In the genomic region with DNA sequence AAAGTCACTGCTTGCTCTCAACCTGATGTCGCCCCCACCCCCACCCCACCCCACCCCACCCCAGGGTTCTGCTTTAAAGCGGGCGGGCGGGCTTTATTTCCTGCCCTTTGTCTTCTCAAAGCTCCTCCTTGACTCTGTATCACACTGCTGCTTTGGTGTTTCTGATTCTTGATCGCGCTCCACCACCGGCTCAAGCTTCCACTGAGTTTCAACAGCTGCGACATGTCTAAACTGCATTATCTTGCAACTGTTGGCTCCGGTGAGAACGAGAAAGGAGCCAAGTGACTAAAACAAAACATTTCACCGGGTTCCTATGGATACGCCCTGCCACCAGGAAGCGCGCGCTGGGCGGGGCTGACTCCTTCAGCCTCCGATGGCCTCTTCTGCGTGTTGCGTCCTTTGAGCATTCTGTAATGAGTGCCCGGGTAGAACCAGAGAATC, we compare ENCODE assay signal across 8 mouse cellular contexts. TPM values are rescaled to one million over a fixed set of nuclear protein-coding genes. Genes with fewer than 3 reads are reported as not detected.
DNase-seq lines count a peak whose midpoint lies in the region; ATAC-seq and TF ChIP-seq lines count a peak whose summit lies in the region.

No protein-coding gene starts in this region.

- TF ChIP-seq CTCF in bone marrow macrophage, adult 2 months (IDR thresholded peaks at IDR 0.05; ENCODE audit: low read depth, low read length): no peak
- no peak for TF ChIP-seq CTCF in lung, adult 2 months (IDR thresholded peaks at IDR 0.05; ENCODE audit: insufficient read depth, low read length)

- H3K27me3 ChIP-seq in embryonic facial prominence, embryonic 14.5 days (replicated peaks; ENCODE audit: control insufficient read depth, insufficient read depth, low read length): no peaks in the 10 kb centered on the region
- no peaks in the 10 kb centered on the region for H3K27me3 ChIP-seq in heart, embryonic 11.5 days (ENCODE audit: control insufficient read depth, insufficient read depth, low read length)
- no peaks in the 10 kb centered on the region for H3K27me3 ChIP-seq in neural tube, embryonic 12.5 days (replicated peaks)

- peak overlapping the region; percentile 72 for H3K4me3 ChIP-seq in bone marrow macrophage, adult 2 months (ENCODE audit: insufficient read depth, low read length)
- peak overlapping the region; percentile 51 for H3K4me3 ChIP-seq in embryonic facial prominence, embryonic 14.5 days (ENCODE audit: low read depth, low read length)
- H3K4me3 ChIP-seq in heart, embryonic 11.5 days (ENCODE audit: low read depth, low read length): peak overlapping the region; percentile 61
- H3K4me3 ChIP-seq in lung, adult 2 months (replicated peaks; ENCODE audit: extremely low read depth, low read depth, low read length): peak overlapping the region; percentile 80
- peak overlapping the region; percentile 46 for H3K4me3 ChIP-seq in neural tube, embryonic 12.5 days

- WGBS in embryonic facial prominence, embryonic 14.5 days: 1% methylated on average over 20 of the region's 20 CpGs
- WGBS in heart, embryonic 11.5 days (ENCODE audit: insufficient replicate concordance): under 1% methylated on average over 20 of the region's 20 CpGs
- 0% methylated on average over 20 of the region's 20 CpGs for WGBS in lung, adult 2 months
- WGBS in neural tube, embryonic 12.5 days: under 1% methylated on average over 20 of the region's 20 CpGs

- H3K36me3 ChIP-seq in embryonic facial prominence, embryonic 14.5 days (ENCODE audit: control insufficient read depth, insufficient read depth, low read length): no peaks in the 10 kb centered on the region
- H3K36me3 ChIP-seq in heart, embryonic 11.5 days (ENCODE audit: control insufficient read depth, insufficient read depth, low read length): no peaks in the 10 kb centered on the region
- no peaks in the 10 kb centered on the region for H3K36me3 ChIP-seq in neural tube, embryonic 12.5 days

- peak overlapping the region; percentile 67 for H3K9ac ChIP-seq in embryonic facial prominence, embryonic 14.5 days (ENCODE audit: low read depth, low read length)
- H3K9ac ChIP-seq in heart, embryonic 11.5 days (ENCODE audit: low read depth, low read length): peak overlapping the region; percentile 74
- peak overlapping the region; percentile 55 for H3K9ac ChIP-seq in neural tube, embryonic 12.5 days

- no peak for TF ChIP-seq POLR2A in bone marrow macrophage, adult 2 months (IDR thresholded peaks at IDR 0.05; ENCODE audit: borderline replicate concordance, low read depth, low read length)
- TF ChIP-seq POLR2A in lung, adult 2 months (IDR thresholded peaks at IDR 0.05; ENCODE audit: borderline replicate concordance, extremely low read depth, low read depth, low read length): no peak

- DNase-seq in ES-CJ7 (ENCODE audit: low read depth, low spot score): peak; percentile 74
- DNase-seq in embryonic facial prominence, embryonic 14.5 days (ENCODE audit: low spot score): peak; percentile 78
- DNase-seq in kidney, adult 8-10 months: peak; percentile 30 to 45
- DNase-seq in lung, adult 2 months: peak; percentile 65
- DNase-seq in thymus, postnatal 14 days: peak; percentile 70

- H3K27ac ChIP-seq in bone marrow macrophage, adult 2 months (ENCODE audit: insufficient read depth, low read depth, low read length): no peak overlapping the region
- peak overlapping the region; percentile 76 for H3K27ac ChIP-seq in embryonic facial prominence, embryonic 14.5 days (replicated peaks; ENCODE audit: low read depth, low read length)
- peak overlapping the region; percentile 77 for H3K27ac ChIP-seq in heart, embryonic 11.5 days (ENCODE audit: low read depth, low read length)
- peak overlapping the region; percentile 27; the same call in 1 of the 2 replicates for H3K27ac ChIP-seq in neural tube, embryonic 12.5 days

- no peaks in the 10 kb centered on the region for H3K9me3 ChIP-seq in embryonic facial prominence, embryonic 14.5 days (ENCODE audit: control insufficient read depth, low read length)
- no peaks in the 10 kb centered on the region for H3K9me3 ChIP-seq in heart, embryonic 11.5 days (replicated peaks; ENCODE audit: control insufficient read depth, low read length)
- H3K9me3 ChIP-seq in neural tube, embryonic 12.5 days: no peaks in the 10 kb centered on the region

- H3K4me1 ChIP-seq in bone marrow macrophage, adult 2 months (ENCODE audit: control insufficient read depth, insufficient read depth, low read length): peaks cover 4% of the 10 kb centered on the region; the same call in 1 of the 2 replicates
- H3K4me1 ChIP-seq in embryonic facial prominence, embryonic 14.5 days (ENCODE audit: control insufficient read depth, insufficient read depth, low read length): no peaks in the 10 kb centered on the region
- no peaks in the 10 kb centered on the region for H3K4me1 ChIP-seq in heart, embryonic 11.5 days (ENCODE audit: control insufficient read depth, insufficient read depth, low read length)
- no peaks in the 10 kb centered on the region for H3K4me1 ChIP-seq in lung, adult 2 months (ENCODE audit: control insufficient read depth, insufficient read depth, low read length)
- no peaks in the 10 kb centered on the region for H3K4me1 ChIP-seq in neural tube, embryonic 12.5 days

- H3K4me2 ChIP-seq in embryonic facial prominence, embryonic 14.5 days (ENCODE audit: low read depth, low read length): peak overlapping the region; percentile 69
- peak overlapping the region; percentile 82 for H3K4me2 ChIP-seq in heart, embryonic 11.5 days
- H3K4me2 ChIP-seq in neural tube, embryonic 12.5 days (replicated peaks): peak overlapping the region; percentile 73

- peak; percentile 90 for ATAC-seq in embryonic facial prominence, embryonic 14.5 days (ENCODE audit: low read depth)
- peak; percentile 83 for ATAC-seq in heart, embryonic 11.5 days (replicated peaks; ENCODE audit: insufficient number of reproducible peaks, low FRiP score, low TSS enrichment)
- peak; percentile 87 for ATAC-seq in neural tube, embryonic 12.5 days (ENCODE audit: low FRiP score, low read depth)

RNA-seq across cellular contexts. Expression of gene Gpr180, which starts 43.2 kb away (rescaled TPM):
- 11.2 and 11.3 TPM in 2 replicates for polyA plus RNA-seq in bone marrow macrophage, adult 2 months (2012; ENCODE audit: insufficient read depth, insufficient read length, missing spikeins)
- 91.1 and 92.9 TPM in 2 replicates for polyA plus RNA-seq in embryonic facial prominence, embryonic 14.5 days (2014; fragmentation: Nextera tagmentation; extraction: Ambion mirVana)
- polyA plus RNA-seq in heart, embryonic 11.5 days (2014; fragmentation: Nextera tagmentation; extraction: Ambion mirVana): 37.5 and 44.1 TPM in 2 replicates
- 25.1 and 26.1 TPM in 2 replicates for polyA plus RNA-seq in lung, adult 2 months (2012; rRNA removed)
- polyA plus RNA-seq in neural tube, embryonic 12.5 days (2016; fragmentation: Nextera tagmentation; extraction: Ambion mirVana): 38.9 and 39.0 TPM in 2 replicates

RNA-seq across cellular contexts. Expression of gene Tgds, which starts 47.6 kb away (rescaled TPM):
- 10.6 and 12.7 TPM in 2 replicates for polyA plus RNA-seq in bone marrow macrophage, adult 2 months (2012; ENCODE audit: insufficient read depth, insufficient read length, missing spikeins)
- 38.3 and 42.0 TPM in 2 replicates for polyA plus RNA-seq in embryonic facial prominence, embryonic 14.5 days (2014; fragmentation: Nextera tagmentation; extraction: Ambion mirVana)
- 35.9 and 37.8 TPM in 2 replicates for polyA plus RNA-seq in heart, embryonic 11.5 days (2014; fragmentation: Nextera tagmentation; extraction: Ambion mirVana)
- polyA plus RNA-seq in lung, adult 2 months (2012; rRNA removed): 5.2 and 5.8 TPM in 2 replicates
- polyA plus RNA-seq in neural tube, embryonic 12.5 days (2016; fragmentation: Nextera tagmentation; extraction: Ambion mirVana): 26.3 and 27.8 TPM in 2 replicates

RNA-seq across cellular contexts. Expression of gene Sox21, which starts 56.7 kb away (rescaled TPM):
- not detected in 2 replicates for polyA plus RNA-seq in bone marrow macrophage, adult 2 months (2012; ENCODE audit: insufficient read depth, insufficient read length, missing spikeins)
- polyA plus RNA-seq in embryonic facial prominence, embryonic 14.5 days (2014; fragmentation: Nextera tagmentation; extraction: Ambion mirVana): 2.2 and 2.7 TPM in 2 replicates
- 0.06 TPM in 1 of 2 replicates, not detected in the other for polyA plus RNA-seq in heart, embryonic 11.5 days (2014; fragmentation: Nextera tagmentation; extraction: Ambion mirVana)
- polyA plus RNA-seq in lung, adult 2 months (2012; rRNA removed): 0.87 and 1.5 TPM in 2 replicates
- polyA plus RNA-seq in neural tube, embryonic 12.5 days (2016; fragmentation: Nextera tagmentation; extraction: Ambion mirVana): 14.9 and 15.1 TPM in 2 replicates
